Mouse (Mus musculus) layer of hippocampus, adult 9-11 months (tissue): Measurements from ENCODE around the gene Adamtsl4.

Source experiments
- DNase-seq: peaks from one replicate; pipeline ENCODE4 v3.0.0; 2022

The Adamtsl4 gene

GRCm38 (mm10) chr3:95687524-95688421 is at the start of gene Adamtsl4:
TSS of gene Adamtsl4 (minus strand) at chr3:95687917.
- DNase-seq, result peak; percentile 68

GRCm38 (mm10) chr3:95735071-95735670 is 47.5 kb upstream of the Adamtsl4 start:
- no peak for DNase-seq

- no peak for DNase-seq
These were observed 46.5 kb upstream of the Adamtsl4 start for GRCm38 (mm10) chr3:95734092-95734702.

- no peak for DNase-seq
These were observed 45.2 kb upstream of the Adamtsl4 start for GRCm38 (mm10) chr3:95732744-95733521.

- no peak for DNase-seq
These were observed 44.6 kb upstream of the Adamtsl4 start for GRCm38 (mm10) chr3:95732297-95732696.

GRCm38 (mm10) chr3:95731802-95732201 is 44.1 kb upstream of the Adamtsl4 start:
- no peak for DNase-seq

GRCm38 (mm10) chr3:95730431-95730830 is 42.7 kb upstream of the Adamtsl4 start:
- DNase-seq, result no peak

GRCm38 (mm10) chr3:95728906-95729305 is 41.2 kb upstream of the Adamtsl4 start:
- DNase-seq, result no peak

- no peak for DNase-seq
These were observed 39.1 kb upstream of the Adamtsl4 start for GRCm38 (mm10) chr3:95726696-95727358.

- no peak for DNase-seq
These were observed 38.1 kb upstream of the Adamtsl4 start for GRCm38 (mm10) chr3:95725863-95726262.

- no peak for DNase-seq
These were observed 34.7 kb upstream of the Adamtsl4 start for GRCm38 (mm10) chr3:95722386-95722785.

GRCm38 (mm10) chr3:95718153-95718552 is 30.4 kb upstream of the Adamtsl4 start:
- DNase-seq, result no peak

GRCm38 (mm10) chr3:95716075-95716474 is 28.4 kb upstream of the Adamtsl4 start:
- DNase-seq, result no peak

GRCm38 (mm10) chr3:95709967-95710366 is 22.2 kb upstream of the Adamtsl4 start:
- no peak for DNase-seq

GRCm38 (mm10) chr3:95709044-95709443 is 21.3 kb upstream of the Adamtsl4 start:
- DNase-seq, result no peak

GRCm38 (mm10) chr3:95707497-95707896 is 19.8 kb upstream of the Adamtsl4 start:
- DNase-seq, result no peak

GRCm38 (mm10) chr3:95706273-95706672 is 18.6 kb upstream of the Adamtsl4 start:
- no peak for DNase-seq

GRCm38 (mm10) chr3:95704612-95705011 is 16.9 kb upstream of the Adamtsl4 start:
- DNase-seq, result no peak

- DNase-seq, result no peak
These were observed 15.6 kb upstream of the Adamtsl4 start for GRCm38 (mm10) chr3:95703276-95703675.

- peak; percentile 85 for DNase-seq
These were observed 14.3 kb upstream of the Adamtsl4 start for GRCm38 (mm10) chr3:95701877-95702540.

- DNase-seq, result no peak
These were observed 13.4 kb upstream of the Adamtsl4 start for GRCm38 (mm10) chr3:95701085-95701484.

GRCm38 (mm10) chr3:95700233-95700681 is 12.5 kb upstream of the Adamtsl4 start:
- no peak for DNase-seq
